Mouse (Mus musculus): ENCODE data around the gene 1190005I06Rik.

The 1190005I06Rik gene

DNA sequence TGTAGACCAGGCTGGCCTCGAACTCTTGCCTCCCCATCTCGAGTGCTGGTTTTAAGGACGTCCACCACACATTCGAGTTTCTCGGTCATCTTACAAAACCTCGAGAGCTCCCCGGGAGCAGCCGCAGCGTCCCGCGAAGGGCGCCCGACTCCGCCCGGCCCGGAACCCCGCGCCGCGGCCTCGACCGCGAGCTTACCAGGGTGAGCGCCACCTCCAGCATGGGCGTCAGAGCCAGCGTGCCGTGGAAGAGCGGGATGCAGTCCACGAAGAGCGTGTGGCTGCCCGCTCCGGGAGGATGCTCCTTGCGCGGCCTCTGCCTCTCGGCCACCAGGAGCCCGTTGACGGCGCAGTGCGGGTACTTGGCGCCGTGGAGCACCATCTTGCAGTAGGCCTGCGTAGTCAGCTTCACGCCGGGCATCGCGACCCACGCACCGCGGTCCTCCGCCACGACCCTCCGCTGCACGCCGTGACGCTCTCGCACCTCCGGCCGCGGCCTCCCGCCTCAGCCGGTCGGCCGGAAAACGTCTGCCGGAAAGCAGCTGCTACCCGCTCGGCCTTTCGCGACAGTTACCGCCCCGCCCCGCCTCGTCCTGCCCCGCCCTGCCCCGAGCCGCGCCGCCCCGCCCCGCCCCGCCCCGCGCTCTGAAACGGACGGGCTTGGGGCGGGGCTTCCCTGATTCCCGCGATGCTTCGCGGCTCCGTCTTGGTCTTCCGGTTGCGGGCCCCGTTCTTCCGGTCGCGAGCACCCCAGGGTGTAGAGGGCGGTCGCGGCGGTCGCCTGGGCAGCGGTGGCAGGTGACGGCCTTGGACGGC lies 20.3 kb upstream of the 1190005I06Rik start, which contains the start of the genes Gm27021 and Cox4i1:
Gene Gm27021 (minus strand): TSS at position 519 of the 813 bp plus-strand sequence.
Gene Cox4i1 (plus strand): TSS at position 662 of the 813 bp plus-strand sequence.
- DNase-seq (ENCODE audit: extremely low spot score, low spot score), result peak; percentile 97

DNA sequence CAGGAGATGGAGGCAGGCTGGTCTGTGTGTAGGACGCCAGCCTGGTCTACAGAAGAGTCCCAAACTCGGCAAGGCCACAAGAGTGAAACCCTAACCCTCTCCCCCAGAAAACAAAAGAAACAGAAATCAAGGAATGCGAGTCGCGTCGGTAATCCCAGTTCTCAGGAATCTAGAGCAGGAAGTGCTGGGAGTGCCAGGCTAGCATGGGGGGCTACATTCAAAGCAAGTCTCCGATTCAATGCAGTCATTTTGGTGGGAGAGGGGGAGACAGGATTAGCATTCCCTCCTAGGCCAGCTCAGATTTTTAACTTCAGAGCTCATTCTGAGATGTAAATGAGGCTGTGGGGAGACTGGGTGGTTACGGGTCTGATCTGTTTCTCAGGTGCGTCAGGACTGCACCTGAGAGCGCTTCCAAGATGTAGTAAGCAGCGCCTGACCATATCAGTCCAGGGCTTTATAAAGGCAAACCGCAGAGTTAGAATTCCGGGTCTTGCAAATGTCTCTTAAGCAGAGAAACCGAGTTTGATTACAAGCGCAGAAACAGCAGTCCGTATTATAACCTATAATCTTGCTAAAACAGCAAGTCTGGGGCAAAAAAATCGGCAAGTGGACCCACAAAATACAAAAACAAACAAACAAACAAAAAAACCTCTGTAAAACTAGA lies 19.5 kb upstream of the 1190005I06Rik start:
- DNase-seq (ENCODE audit: extremely low spot score, low spot score), result no peak

DNA sequence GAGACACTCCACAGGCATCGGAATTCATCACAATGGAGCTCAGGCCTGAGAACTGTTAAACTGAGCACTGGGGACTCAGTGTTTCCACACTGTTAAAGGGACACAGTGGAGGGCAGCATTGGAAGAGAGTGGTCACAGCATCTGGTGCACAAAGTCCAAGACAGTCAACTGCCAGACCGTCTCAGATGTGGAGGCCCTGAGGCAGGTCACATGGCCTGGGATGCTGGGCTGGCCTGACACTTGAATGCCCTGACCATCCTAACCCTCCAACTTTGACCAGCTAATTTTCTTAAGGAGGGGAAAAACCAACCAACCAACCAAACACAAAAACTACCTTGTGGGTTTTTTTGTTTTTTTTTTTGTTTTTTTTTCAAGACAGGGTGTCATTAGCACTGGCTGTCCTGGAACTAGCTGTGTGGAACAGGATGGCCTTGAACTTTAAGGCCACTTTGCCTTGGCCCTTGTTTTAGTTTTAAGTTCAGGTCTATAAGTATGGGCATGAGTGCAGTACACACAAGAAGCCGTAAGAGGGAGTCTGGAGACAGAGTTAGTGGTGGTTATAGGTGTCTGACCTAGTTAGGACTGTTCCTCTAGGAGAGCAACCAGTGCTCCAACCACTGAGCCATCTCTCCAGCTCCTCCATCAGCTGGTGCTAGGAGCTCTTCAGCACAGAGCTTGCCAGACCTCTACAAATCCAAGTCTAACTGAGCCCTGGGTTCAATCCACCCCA lies 18.5 kb upstream of the 1190005I06Rik start:
- no peak for DNase-seq (ENCODE audit: extremely low spot score, low spot score)

DNA sequence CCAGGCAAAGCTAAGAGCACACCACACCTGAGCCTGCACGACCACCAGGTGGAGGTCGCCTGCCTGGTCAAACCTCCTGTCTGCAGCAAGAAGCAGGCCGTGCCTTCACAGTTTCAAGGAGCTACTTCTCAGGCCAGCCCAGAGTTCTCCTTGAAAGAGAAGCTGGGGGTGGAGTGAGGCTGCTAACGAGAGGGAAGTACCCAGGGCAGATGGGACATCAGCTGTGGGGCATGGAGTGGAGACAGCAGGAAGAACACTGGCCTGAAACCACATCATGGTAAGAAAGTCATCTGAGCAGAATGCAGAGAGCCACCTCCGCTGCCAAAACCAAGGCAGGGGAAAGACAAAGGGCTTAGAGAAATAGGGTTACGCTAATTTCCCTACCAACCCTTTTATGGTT lies 17.1 kb upstream of the 1190005I06Rik start:
- DNase-seq (ENCODE audit: extremely low spot score, low spot score), result no peak

DNA sequence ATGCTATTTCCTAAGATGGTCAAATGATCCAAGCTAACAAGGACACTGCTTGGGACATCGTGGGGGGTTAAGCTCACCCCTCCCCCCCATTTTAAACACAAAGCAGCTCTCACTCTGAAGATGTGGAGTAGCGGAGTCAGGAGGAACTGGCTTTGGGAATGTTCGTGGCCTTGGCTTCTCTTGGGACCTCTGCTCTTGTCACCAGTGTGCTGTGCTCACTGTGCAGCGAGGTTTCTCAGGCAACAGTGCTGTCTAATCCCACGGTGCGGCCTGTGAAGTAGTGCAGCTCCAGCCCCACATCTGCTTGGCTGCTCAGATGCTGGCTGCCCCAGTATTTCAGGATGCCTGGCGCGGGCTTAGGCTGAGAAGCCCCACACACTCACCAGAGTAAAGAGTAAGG lies 10.0 kb upstream of the 1190005I06Rik start:
- DNase-seq (ENCODE audit: extremely low spot score, low spot score), result no peak

DNA sequence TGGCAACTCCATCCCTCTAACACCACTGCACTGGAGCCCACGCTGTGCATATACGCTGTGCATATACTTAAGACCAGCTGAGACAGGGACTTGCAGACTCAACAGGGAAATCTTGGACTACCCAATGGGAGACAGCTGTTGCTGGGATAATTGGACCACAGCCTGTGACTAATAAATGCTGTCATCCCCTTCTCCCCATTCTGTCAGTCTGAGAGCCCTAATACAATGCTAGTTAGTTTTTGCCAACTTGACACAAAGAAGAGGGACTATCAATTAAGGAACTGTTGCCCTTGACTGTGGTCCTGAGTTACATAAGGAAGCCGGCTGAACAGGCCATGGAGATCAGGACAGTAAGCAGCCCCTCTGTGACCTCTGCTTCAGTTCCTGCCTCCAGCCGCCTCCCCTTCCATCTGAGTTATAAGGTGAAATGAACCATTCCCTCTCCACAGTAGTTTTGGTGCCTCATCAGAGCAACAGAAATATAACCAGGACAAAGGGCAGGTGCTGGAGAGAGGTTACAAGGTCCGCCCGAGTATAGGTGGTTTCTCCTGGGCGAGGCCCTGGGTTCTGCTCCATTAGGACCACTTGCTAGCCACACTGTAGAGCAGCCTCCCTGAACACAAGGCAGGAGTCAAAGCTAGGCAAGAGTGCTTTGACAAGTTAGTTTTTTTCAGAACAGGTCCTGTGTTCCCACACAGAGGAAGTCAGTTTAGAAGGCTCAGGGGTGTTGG lies 9.1 kb upstream of the 1190005I06Rik start:
- no peak for DNase-seq (ENCODE audit: extremely low spot score, low spot score)

DNA sequence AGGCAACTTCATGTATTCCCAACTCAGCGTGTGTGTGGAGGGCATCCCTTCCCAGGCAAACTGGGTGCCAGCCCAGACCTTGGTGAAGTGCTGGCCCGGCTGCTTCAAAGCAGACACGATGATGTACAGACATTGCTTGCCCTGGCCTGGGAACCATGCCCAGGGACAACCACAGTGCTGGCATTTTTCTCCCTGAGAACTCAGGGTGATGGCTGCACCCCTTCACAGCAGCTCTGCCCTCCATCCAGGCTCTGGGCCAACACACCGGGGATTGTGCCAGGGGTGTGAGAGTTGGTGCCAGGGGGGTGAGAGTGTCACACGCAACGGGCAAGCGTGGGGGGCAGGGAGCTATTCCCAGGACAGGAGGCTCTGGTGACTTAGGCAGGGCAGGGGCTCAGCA lies 2.8 kb downstream of the 1190005I06Rik start:
- no peak for DNase-seq (ENCODE audit: extremely low spot score, low spot score)

DNA sequence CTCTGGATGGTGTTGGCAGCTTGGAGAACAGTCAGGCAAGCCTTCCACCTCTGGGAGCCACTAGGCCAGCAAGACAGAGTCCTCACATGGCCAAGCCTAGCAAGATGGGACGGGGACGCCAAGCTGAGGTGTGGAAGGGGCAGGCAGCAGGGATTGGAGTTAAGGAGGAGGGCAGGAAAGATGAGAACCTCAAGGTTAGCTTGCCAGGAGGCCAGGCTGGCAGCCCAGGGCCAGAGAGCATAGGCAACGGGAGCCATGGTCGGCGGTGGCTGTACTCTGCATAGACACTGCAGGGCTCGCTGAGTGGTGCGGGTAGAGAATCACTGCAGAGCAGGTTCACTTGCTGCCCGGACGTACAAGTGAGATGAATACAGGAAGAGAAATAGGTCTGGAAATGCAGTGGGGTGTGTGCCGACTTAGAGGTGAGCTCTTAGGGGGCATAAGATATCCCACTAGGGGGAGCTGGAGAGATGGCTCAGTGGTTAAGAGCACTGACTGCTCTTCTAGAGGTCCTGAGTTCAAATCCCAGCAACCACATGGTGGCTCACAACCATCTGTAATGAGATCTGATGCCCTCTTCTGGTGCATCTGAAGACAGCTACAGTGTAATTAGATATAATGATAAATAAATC lies 5.3 kb downstream of the 1190005I06Rik start:
- DNase-seq (ENCODE audit: extremely low spot score, low spot score), result no peak

DNA sequence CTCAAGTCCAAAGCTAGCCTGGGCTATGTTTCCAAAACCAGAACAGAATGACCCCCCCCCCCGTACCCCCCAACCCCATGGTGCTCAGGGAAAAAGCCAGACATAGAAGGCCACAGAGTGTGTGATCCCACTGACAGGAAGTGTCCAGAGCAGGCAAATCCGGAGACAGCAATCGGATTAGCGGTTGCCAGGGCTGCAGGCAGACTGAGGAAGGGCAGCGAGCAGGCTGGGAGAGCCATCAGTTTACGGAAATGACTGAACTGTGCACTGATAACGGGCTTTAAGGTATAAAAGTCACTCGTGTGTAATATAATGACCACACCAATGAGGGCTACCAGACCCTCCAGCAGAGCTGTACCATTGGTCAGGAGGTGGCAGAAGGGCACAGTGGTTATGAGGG lies 6.2 kb downstream of the 1190005I06Rik start:
- DNase-seq (ENCODE audit: extremely low spot score, low spot score), result no peak

DNA sequence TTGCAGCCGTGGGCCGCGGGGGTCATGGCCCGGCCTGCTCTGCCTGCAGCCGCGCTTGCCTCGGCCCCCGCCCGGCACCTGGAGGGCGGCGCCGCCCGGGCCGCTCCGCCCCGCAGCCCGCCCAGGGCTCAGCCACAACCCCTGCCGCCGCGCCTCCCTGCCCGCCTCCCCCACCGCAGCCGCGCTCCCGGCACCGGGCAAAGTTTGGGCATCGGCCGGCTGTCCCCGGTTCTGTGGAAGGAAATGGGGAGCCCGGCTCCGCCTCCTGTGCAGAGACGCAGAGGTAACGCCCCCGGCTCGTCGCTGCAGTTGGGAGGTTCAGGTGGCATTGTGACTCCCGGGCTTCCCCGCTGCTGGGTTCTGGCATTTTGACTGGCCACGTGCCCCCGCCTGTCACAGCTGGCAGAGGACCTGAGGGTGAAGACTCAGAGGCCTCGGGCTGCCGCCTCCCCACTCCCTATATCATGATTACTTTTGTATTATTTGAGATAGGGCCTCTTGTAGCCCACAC lies 13.0 kb downstream of the 1190005I06Rik start:
- DNase-seq (ENCODE audit: extremely low spot score, low spot score), result peak; percentile 51

DNA sequence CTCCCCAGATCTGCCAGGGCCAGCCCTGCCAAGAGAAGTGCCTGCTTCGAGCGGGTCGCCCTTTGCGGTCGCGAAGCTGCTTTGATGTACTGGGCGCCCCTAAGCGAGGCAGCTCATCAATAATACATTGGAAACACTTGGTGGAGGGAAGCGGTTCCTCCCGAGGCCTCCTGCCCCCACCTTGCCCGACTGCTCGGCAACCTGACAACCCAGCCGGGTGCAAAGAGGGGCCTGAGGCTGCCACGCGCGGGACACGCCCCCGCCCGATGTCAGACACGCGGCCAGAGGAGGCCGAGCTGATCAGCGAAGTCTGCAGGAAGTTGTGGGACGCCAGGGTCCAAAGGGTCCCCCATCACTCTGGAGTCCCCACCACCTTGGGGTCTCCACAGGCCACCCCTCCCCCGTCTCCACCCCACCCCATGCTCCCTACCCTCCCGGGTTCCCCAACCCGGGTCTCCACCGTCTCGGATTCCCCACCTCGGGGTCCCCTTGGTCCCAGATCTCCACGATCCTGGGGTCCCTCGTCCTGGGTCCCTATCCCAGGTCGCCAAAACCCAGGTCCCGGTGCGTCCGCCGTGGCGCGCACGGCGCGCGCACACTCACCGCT lies 13.7 kb downstream of the 1190005I06Rik start:
- DNase-seq (ENCODE audit: extremely low spot score, low spot score), result peak; percentile 46

DNA sequence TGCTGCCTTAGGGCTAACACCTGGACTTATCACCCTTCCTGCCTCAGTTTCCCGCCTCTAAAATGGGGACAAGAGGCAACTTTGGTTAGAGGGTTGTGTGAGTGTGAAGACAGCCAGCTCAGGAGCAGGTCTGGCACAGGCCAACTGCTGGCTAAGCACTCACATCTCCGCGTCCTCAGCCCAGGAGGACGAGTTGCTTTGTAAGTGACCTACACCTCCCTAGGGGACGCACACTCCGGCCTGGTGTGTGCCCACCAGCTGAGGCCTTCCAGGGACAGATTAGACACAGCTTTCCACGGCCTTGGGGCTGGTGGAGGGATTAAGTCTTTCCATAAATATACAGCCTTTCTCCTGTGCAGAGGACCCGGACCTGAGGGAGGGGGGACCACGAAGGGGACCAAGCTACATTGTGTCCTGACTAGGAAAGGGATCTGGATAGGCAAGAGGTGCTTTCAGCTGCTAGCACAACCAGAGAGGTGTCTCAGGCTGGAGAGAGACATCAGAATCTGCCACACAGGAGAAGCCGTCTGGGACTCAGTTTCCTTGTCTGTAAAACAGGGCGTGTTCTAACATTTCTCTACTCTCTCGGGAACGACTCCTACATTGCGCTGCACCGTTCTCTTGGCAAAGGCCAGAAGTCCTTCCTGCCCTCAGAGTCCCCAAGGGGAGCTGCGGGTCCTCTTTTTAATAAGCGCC lies 14.3 kb downstream of the 1190005I06Rik start:
- DNase-seq (ENCODE audit: extremely low spot score, low spot score), result no peak

DNA sequence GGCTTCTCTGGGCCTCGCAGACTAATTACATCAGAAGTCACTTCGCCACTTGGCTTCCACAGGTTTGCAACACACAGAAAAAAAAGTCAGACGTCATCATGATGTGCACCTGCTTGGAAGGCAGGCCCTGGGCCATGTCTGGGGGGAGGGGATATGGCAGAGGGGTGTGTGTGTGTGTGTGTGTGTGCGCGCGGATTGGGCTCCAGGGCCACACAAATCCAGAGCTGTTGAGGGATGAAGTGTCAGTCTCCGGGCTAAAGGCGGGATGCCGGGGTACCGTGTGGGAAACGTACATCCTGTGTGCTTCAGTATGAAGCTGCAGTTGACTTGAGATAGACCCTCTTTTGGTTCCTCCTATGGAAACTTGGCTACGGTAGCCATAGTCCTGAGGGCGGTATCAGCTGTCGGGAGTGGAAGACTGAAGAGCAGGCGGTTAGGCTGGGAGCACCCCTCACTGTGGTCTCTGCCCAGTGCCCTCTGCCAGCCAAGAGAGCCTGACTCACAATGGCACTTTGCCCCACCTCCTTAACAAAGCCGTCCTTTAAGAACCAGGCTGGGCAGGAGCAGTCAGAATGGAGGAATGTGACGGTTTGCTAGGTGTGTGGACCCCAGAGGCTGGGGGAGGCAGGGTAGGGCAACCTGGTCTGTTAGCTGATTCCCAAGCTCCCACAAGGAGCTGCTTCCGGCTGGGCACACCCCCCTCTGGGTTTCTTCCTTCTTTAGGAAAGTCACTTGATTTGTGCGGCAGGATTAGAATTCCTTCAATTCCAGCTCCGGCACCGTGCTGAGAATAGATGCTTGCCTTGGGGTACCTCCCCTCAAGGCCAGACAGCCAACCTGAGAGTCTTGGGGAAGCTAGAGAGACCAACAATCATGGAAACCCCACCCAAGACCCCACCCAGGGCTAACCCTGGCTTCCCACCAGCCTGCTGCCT lies 15.7 kb downstream of the 1190005I06Rik start:
- no peak for DNase-seq (ENCODE audit: extremely low spot score, low spot score)

DNA sequence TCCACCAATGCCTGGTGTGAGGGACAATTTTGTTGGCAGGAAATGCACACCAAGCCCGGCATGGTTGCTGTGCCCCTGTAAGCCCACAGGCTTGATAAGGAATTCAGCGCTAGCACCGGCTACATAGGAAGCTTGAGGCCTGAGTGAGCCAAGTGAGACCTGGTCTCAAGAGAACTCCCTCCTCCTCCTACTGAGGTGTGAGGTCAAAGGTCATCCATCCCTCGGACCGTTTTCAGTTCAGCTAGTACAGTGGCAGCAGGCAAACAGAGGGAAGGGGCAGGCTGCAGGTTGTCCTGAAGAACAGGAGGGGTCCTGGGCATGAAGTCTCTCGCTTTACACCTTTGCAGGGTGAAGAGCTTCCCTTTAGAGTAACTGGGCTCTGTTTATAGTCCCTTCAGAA lies 16.6 kb downstream of the 1190005I06Rik start:
- DNase-seq (ENCODE audit: extremely low spot score, low spot score), result no peak

DNA sequence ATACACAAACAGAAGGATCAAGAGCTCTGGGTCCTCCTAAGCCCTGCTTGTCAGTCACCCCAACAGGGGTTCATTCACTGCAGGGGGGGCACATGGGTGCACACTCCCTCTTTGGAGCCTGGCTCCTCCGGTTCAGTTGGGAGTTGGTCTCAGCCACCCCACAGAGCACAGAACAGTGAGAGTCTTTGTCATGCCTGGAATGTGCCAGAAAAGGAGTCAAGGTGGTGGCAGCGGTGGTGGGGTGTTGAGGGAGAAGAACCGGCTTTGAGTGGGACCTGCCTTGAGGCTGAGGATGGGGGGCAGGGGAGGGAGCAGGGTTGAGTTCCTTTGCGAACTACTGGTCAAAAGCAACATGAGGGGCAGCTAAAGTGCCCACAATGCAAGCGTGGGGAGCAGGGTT lies 17.4 kb downstream of the 1190005I06Rik start:
- no peak for DNase-seq (ENCODE audit: extremely low spot score, low spot score)

DNA sequence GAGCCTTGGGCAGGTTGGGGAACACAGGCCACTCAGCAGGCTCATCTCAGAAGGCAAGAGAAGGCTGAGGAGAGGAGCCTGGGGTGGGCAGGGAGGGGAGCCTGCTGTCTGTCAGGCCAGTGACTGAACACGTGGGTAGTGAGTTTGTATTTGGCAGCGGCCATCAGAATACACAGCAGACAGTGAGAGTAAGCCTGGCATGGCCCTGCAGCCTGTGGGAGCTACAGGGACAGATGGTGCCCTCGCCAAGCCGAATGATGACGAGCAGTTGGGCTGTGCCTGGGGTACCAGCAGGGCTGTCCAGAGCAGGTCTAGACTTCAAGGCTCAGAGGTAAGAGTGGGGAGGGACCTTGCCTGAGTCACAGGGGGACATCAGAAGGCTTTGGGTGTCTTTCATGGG lies 20.1 kb downstream of the 1190005I06Rik start:
- DNase-seq (ENCODE audit: extremely low spot score, low spot score), result no peak

DNA sequence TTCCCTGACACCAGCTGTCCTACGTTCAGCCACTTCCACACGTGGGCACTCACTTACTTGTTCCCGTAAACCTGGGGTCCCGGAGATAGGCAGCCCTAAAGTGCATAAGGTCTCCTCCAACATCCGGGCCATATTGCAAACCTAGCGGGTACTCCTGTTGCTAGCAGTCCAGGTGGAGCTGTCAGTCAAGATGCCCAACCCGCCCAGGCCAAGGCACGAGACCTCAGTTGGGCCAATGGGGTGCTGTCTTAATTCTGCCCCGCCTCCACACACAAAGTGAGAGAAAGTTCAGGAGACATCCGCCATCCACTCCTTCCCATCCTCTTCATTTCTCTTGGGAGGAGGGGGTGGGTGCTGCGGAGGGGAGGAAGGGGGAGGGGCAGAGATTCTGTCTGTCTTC lies 21.0 kb downstream of the 1190005I06Rik start:
- DNase-seq (ENCODE audit: extremely low spot score, low spot score), result no peak

DNA sequence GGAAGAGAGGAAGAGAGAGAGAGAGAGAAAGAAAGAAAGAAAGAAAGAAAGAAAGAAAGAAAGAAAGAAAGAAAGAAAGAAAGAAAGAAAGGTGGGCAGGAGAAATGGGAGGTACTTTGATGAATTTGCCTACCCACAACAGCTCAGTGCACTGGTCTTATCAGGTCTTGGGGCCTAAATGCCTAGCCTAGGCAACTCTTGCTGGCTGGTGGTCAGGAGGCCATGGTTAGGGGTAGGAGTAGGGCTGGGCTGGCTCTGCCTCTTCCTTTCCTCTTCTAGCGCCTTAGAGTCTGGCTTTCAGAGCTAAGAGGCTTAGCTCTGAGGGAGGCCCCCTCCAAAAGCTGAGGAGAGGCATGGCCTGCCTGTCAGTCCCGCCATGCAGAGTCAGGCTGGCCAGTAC lies 23.8 kb downstream of the 1190005I06Rik start:
- DNase-seq (ENCODE audit: extremely low spot score, low spot score), result no peak

DNA sequence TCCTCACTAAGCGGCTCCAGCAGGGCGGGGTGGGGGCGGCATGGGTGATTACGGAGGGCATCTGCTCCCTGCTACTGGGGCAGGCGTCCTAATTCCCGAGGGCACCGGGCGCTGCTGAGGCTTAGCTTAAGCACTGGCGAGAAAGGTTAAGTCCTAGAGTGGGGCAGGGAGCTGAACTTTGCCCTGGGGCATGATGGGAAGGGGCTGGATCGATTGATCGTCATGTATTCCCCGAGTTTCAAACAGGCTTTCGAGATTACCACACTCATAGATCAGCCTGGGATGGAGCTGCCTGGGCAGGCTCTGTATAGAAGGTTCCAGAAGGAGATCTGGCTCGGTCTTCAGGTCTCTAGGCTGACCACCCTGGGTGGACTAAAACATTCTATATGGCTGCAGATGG lies 25.3 kb downstream of the 1190005I06Rik start:
- no peak for DNase-seq (ENCODE audit: extremely low spot score, low spot score)

All from neural tube, embryonic 10.5 days (tissue).